Mouse (Mus musculus) frontal cortex, adult (tissue): ENCODE results near the gene Olfr532.
"Not testable (repeated sequence)": the region's sequence is repeated elsewhere in the genome, so short reads cannot be mapped to it uniquely, and the experiment has no call there.

Source experiments
- ATAC-seq: cut with Nextera tagmentation; 2 replicates; pipeline ENCODE4 v1.9.2; 2017; ENCODE audit warnings: mild to moderate bottlenecking, moderate library complexity, mixed read lengths; ENCODE audit not compliant: low TSS enrichment

Gene Olfr532

DNA sequence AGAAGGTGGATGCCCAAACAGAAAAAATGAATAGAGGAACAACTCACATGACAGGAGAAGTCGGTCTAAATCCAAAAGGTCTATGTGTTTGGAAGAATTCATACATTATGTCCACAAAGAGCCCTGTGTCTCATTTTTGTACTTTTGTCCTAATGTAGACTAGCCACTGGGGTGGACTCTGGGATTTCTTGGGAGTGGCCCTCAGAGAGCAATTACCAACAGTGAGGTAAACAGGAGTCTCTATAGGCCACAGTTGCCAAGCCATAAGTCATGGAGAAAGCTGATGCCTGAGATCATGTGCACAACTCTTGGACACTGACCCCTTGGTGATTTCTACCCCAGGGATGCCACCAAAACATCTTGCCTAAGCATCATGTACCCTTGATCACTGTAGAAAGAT, at the start of gene Olfr532:
Gene Olfr532 (minus strand): TSS at position 101 of the 400 bp plus-strand sequence.
- ATAC-seq = no peak

GRCm38 (mm10) chr7:140463070-140463469, 41.6 kb upstream of the Olfr532 start, which contains the start of gene Olfr533:
Olfr533 (plus strand) TSS chr7:140463370.
- not testable (repeated sequence) for ATAC-seq

DNA sequence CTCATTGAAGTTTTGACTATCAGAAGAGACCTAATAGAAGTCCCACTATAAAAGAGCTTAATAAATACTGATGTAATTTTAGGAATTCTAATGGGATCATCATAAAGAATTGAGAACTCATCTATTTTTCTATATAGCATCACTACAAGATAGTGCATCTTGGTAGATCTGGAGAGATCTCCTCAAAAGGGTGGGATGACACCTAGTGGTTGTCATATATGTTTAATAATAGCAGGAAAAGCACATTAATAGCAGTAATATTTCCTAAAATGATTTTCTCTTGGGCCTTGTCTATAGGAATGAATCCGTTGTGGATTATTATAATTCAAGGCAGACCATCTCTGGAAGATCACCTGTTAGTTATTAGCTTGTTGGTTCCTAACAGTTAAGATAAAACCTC, 21.7 kb upstream of the Olfr532 start:
- no peak for ATAC-seq

- no peak for ATAC-seq
Observed at GRCm38 (mm10) chr7:140402818-140403217, 18.6 kb downstream of the Olfr532 start, which contains the start of gene Olfr531. Olfr531 (minus strand) TSS chr7:140402918.

- ATAC-seq = no peak
Observed at GRCm38 (mm10) chr7:140376911-140377310, 44.5 kb downstream of the Olfr532 start.

DNA sequence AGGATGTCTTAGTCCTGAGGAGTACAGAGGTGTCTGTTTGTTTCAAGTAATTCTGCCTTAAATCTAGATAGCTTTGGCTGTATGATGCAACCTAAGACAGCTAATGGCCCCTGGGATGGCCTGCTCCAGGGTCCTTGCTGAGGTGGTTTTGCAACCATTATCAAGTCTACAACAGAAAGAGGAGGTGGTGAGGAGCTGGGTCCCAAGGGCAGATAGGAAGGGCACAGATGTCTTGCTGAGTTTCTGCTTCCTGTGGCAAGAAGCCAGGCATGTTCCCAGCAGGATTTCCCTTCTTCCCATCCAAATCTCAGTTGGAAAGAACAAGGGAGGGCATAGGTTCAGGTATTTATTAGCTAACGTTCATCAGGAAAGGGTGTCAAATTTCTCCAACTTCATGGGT, 45.2 kb downstream of the Olfr532 start, which contains the start of gene Olfr530:
Gene Olfr530 (minus strand): TSS at position 101 of the 400 bp plus-strand sequence.
- ATAC-seq = no peak

DNA sequence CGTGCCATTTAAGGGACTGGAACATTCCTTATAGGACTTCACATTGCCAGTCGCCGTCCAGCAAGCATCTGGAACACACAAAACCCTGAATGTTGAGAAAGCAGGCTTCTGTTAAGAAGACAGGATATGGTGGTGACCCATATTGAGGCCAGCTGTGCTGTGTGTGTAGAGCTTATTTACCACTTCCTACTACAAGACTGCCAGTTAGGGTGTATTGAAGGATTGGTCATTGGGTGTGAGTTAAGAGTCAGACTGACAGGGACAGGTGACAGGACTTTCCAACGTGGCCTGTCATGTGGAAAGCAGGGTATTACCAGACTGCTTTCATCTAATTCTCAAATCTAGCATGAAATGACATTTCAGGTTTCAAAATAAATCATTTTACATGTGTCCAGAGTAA, 47.1 kb downstream of the Olfr532 start:
- ATAC-seq = no peak
